Comparison of ENCODE assay signal across 17 mouse cellular contexts in the genomic region with DNA sequence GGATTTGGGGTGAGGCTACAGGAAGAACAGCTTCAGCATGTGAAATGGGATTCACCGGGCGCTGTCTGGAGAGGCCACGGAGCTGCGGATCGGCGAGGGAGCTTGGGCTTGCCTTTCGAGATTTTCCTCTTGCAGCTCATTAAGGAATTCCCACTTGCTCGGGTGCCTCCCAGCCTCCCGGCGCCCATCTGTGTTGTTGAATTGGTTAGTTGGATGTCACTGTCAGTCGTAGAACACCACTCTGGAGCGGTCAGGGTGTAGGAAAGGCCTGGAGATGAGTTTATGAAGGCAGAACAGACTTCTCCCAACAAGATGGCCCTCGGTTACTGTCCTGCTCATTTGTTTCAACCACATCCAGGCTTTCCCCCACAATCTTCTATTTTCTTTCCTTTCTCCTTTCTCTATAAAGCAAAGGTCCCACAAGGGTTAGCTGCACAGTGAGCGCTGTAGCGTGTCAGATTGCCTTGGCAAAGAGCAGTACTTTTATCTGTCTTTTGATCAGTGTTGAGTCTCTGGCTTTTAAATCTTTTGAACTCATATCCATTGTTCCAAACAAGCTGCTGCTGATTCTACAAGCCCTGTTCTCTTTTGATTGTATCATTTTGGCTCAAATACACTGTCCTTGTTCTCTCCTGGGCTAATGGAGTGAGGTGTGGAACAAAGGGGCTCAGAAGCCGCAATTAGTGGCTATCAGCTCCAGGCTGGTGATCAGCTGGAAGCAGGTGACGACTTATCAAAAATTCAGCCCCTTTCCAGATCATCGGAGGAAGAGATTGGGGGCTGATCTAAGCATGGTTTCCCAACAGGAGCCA.
A peak's percentile ranks its signal among the peaks of the same experiment; 100 is the strongest.
DNase-seq lines count a peak whose midpoint lies in the region; ATAC-seq and TF ChIP-seq lines count a peak whose summit lies in the region.
"Had no signal": no experiment of that assay in that cellular context is flagged by ENCODE, and none has a peak within 500 bp of the region (broad histone marks: within the 10 kb centered on the region; RNA-seq: fewer than 3 reads in every experiment).

No protein-coding gene starts in this region.

- WGBS in forebrain, embryonic 13.5 days: 62% methylated on average over 18 of the region's 18 CpGs
- WGBS in forebrain, embryonic 12.5 days: 61% methylated on average over 18 of the region's 18 CpGs
- 71% methylated on average over 18 of the region's 18 CpGs for WGBS in midbrain, embryonic 11.5 days
- WGBS in midbrain, embryonic 10.5 days: 70% methylated on average over 18 of the region's 18 CpGs
- WGBS in hindbrain, embryonic 15.5 days: 57% methylated on average over 18 of the region's 18 CpGs
- 91% methylated on average over 18 of the region's 18 CpGs for WGBS in intestine, embryonic 15.5 days
- 87% methylated on average over 18 of the region's 18 CpGs for WGBS in thymus, adult 2 months

- TF ChIP-seq POLR2A in thymus, adult 2 months (IDR thresholded peaks at IDR 0.05; ENCODE audit: control insufficient read depth, extremely low read depth, insufficient read depth, low read length, poor library complexity): no peak

- ATAC-seq in forebrain, embryonic 13.5 days: peak; percentile 79
- ATAC-seq in forebrain, embryonic 12.5 days (ENCODE audit: low FRiP score): no peak; the same call in 1 of the 2 replicates
- 0 out of 2 replicates have a peak, but pooled peaks have one; percentile 44 for ATAC-seq in midbrain, embryonic 11.5 days (ENCODE audit: low FRiP score)
- ATAC-seq in hindbrain, embryonic 15.5 days (ENCODE audit: low FRiP score, low read depth): peak; percentile 42; the same call in 1 of the 2 replicates
- no peak for ATAC-seq in intestine, embryonic 15.5 days
- ATAC-seq: intestine, embryonic 16.5 days; liver, embryonic 12.5 days; lung, postnatal 0 days had no signal

- no peaks in the 10 kb centered on the region for H3K36me3 ChIP-seq in forebrain, embryonic 13.5 days (ENCODE audit: poor library complexity, severe bottlenecking)
- H3K36me3 ChIP-seq in forebrain, embryonic 12.5 days (replicated peaks): no peaks in the 10 kb centered on the region
- H3K36me3 ChIP-seq in midbrain, embryonic 11.5 days (ENCODE audit: control insufficient read depth, insufficient read depth, low read length): no peaks in the 10 kb centered on the region
- H3K36me3 ChIP-seq in midbrain, embryonic 10.5 days: no peaks in the 10 kb centered on the region
- no peaks in the 10 kb centered on the region for H3K36me3 ChIP-seq in hindbrain, embryonic 15.5 days
- H3K36me3 ChIP-seq in intestine, embryonic 15.5 days: no peaks in the 10 kb centered on the region
- no peaks in the 10 kb centered on the region for H3K36me3 ChIP-seq in thymus, adult 2 months (ENCODE audit: control insufficient read depth, insufficient read depth, low read length)
- H3K36me3 ChIP-seq: embryonic facial prominence, embryonic 12.5 days; G1E; liver, embryonic 12.5 days; neural tube, embryonic 13.5 days had no signal

- no peaks in the 10 kb centered on the region for H3K9me3 ChIP-seq in forebrain, embryonic 13.5 days (replicated peaks)
- no peaks in the 10 kb centered on the region for H3K9me3 ChIP-seq in forebrain, embryonic 12.5 days
- no peaks in the 10 kb centered on the region for H3K9me3 ChIP-seq in midbrain, embryonic 11.5 days (ENCODE audit: control insufficient read depth, low read length)
- no peaks in the 10 kb centered on the region for H3K9me3 ChIP-seq in midbrain, embryonic 10.5 days (replicated peaks)
- H3K9me3 ChIP-seq in hindbrain, embryonic 15.5 days: no peaks in the 10 kb centered on the region
- H3K9me3 ChIP-seq in intestine, embryonic 15.5 days: no peaks in the 10 kb centered on the region
- H3K9me3 ChIP-seq: embryonic facial prominence, embryonic 12.5 days; G1E; liver, embryonic 12.5 days; neural tube, embryonic 13.5 days had no signal

- no peak for TF ChIP-seq CTCF in thymus, adult 2 months (IDR thresholded peaks at IDR 0.05; ENCODE audit: borderline replicate concordance, control insufficient read depth, extremely low read depth, insufficient read depth, low read length, poor library complexity)

- H3K9ac ChIP-seq in forebrain, embryonic 13.5 days: no peak overlapping the region
- no peak overlapping the region for H3K9ac ChIP-seq in forebrain, embryonic 12.5 days
- no peak overlapping the region for H3K9ac ChIP-seq in midbrain, embryonic 11.5 days (ENCODE audit: low read length)
- H3K9ac ChIP-seq in hindbrain, embryonic 15.5 days: no peak overlapping the region
- no peak overlapping the region for H3K9ac ChIP-seq in intestine, embryonic 15.5 days
- H3K9ac ChIP-seq: embryonic facial prominence, embryonic 12.5 days; liver, embryonic 12.5 days; neural tube, embryonic 13.5 days had no signal

- DNase-seq in midbrain, embryonic 11.5 days (ENCODE audit: low spot score, missing footprints): no peak
- DNase-seq in midbrain, embryonic 10.5 days (ENCODE audit: low spot score): no peak
- DNase-seq in retina, embryonic 14.5 days (ENCODE audit: low spot score): peak; percentile 56
- no peak for DNase-seq in thymus, adult 2 months
- DNase-seq: B cell, adult 2 months; cerebellum, postnatal 36 days; right cerebral cortex, adult 18-20 months had no signal

- no peaks in the 10 kb centered on the region for H3K27me3 ChIP-seq in forebrain, embryonic 13.5 days
- no peaks in the 10 kb centered on the region for H3K27me3 ChIP-seq in forebrain, embryonic 12.5 days
- H3K27me3 ChIP-seq in midbrain, embryonic 11.5 days (ENCODE audit: control insufficient read depth, insufficient read depth, low read length): no peaks in the 10 kb centered on the region
- H3K27me3 ChIP-seq in midbrain, embryonic 10.5 days (ENCODE audit: low read depth, poor library complexity, severe bottlenecking): no peaks in the 10 kb centered on the region
- H3K27me3 ChIP-seq in hindbrain, embryonic 15.5 days: no peaks in the 10 kb centered on the region
- H3K27me3 ChIP-seq in intestine, embryonic 15.5 days (replicated peaks): no peaks in the 10 kb centered on the region
- H3K27me3 ChIP-seq in thymus, adult 2 months (ENCODE audit: control insufficient read depth, insufficient read depth, low read length): no peaks in the 10 kb centered on the region
- H3K27me3 ChIP-seq: embryonic facial prominence, embryonic 12.5 days; liver, embryonic 12.5 days; neural tube, embryonic 13.5 days had no signal

- H3K4me1 ChIP-seq in forebrain, embryonic 13.5 days: peaks cover 10% of the 10 kb centered on the region
- peaks cover 7% of the 10 kb centered on the region; the same call in 1 of the 2 replicates for H3K4me1 ChIP-seq in forebrain, embryonic 12.5 days
- H3K4me1 ChIP-seq in midbrain, embryonic 11.5 days (ENCODE audit: control insufficient read depth, insufficient read depth, low read length): no peaks in the 10 kb centered on the region
- H3K4me1 ChIP-seq in midbrain, embryonic 10.5 days: peaks cover 10% of the 10 kb centered on the region
- peaks cover 7% of the 10 kb centered on the region; the same call in 1 of the 2 replicates for H3K4me1 ChIP-seq in hindbrain, embryonic 15.5 days (replicated peaks)
- H3K4me1 ChIP-seq in intestine, embryonic 15.5 days (replicated peaks): no peaks in the 10 kb centered on the region
- H3K4me1 ChIP-seq in thymus, adult 2 months (replicated peaks; ENCODE audit: control insufficient read depth, insufficient read depth, low read length): peaks cover under 1% of the 10 kb centered on the region
- H3K4me1 ChIP-seq: embryonic facial prominence, embryonic 12.5 days; liver, embryonic 12.5 days; neural tube, embryonic 13.5 days had no signal

- no peak overlapping the region for H3K4me2 ChIP-seq in forebrain, embryonic 13.5 days
- H3K4me2 ChIP-seq in forebrain, embryonic 12.5 days: no peak overlapping the region
- no peak overlapping the region for H3K4me2 ChIP-seq in midbrain, embryonic 11.5 days
- H3K4me2 ChIP-seq in hindbrain, embryonic 15.5 days: no peak overlapping the region
- H3K4me2 ChIP-seq in intestine, embryonic 15.5 days (replicated peaks): no peak overlapping the region
- H3K4me2 ChIP-seq: embryonic facial prominence, embryonic 12.5 days; liver, embryonic 12.5 days; neural tube, embryonic 13.5 days had no signal

- H3K27ac ChIP-seq in forebrain, embryonic 13.5 days: no peak overlapping the region
- H3K27ac ChIP-seq in forebrain, embryonic 12.5 days: no peak overlapping the region
- no peak overlapping the region for H3K27ac ChIP-seq in midbrain, embryonic 11.5 days (ENCODE audit: low read depth, low read length)
- no peak overlapping the region for H3K27ac ChIP-seq in midbrain, embryonic 10.5 days (replicated peaks)
- 0 out of 2 replicates have a peak overlapping the region, but pooled peaks have one; percentile 27 for H3K27ac ChIP-seq in hindbrain, embryonic 15.5 days (replicated peaks)
- H3K27ac ChIP-seq in intestine, embryonic 15.5 days: no peak overlapping the region
- H3K27ac ChIP-seq in thymus, adult 2 months (ENCODE audit: control insufficient read depth, insufficient read depth, low read length): no peak overlapping the region
- H3K27ac ChIP-seq: embryonic facial prominence, embryonic 12.5 days; liver, embryonic 12.5 days; neural tube, embryonic 13.5 days had no signal

- no peak overlapping the region for H3K4me3 ChIP-seq in forebrain, embryonic 13.5 days
- H3K4me3 ChIP-seq in forebrain, embryonic 12.5 days (replicated peaks): no peak overlapping the region
- no peak overlapping the region for H3K4me3 ChIP-seq in midbrain, embryonic 11.5 days (ENCODE audit: low read depth, low read length)
- H3K4me3 ChIP-seq in midbrain, embryonic 10.5 days: no peak overlapping the region
- no peak overlapping the region for H3K4me3 ChIP-seq in hindbrain, embryonic 15.5 days
- H3K4me3 ChIP-seq in intestine, embryonic 15.5 days (replicated peaks): no peak overlapping the region
- H3K4me3 ChIP-seq in thymus, adult 2 months (ENCODE audit: control insufficient read depth, insufficient read depth, low read length): no peak overlapping the region
- H3K4me3 ChIP-seq: embryonic facial prominence, embryonic 12.5 days; liver, embryonic 12.5 days; neural tube, embryonic 13.5 days had no signal

Comparison
In these comparisons a context has a peak if more than half of its experiments do, and no peak if none do; other contexts are left out.
1. ATAC-seq: peak in forebrain, embryonic 13.5 days (single experiment), midbrain, embryonic 11.5 days (single experiment) and hindbrain, embryonic 15.5 days (single experiment); none in forebrain, embryonic 12.5 days (single experiment) and intestine, embryonic 15.5 days (single experiment).